Mouse (Mus musculus): ENCODE measurements at regions not wholly inside any gene's neighbourhood (a gene's known extent, or its start where the extent isn't known, plus 50 kb on each side); places are given as distances from the start of the nearest gene placed in this dataset.

- TF ChIP-seq CTCF (IDR thresholded peaks at IDR 0.05; ENCODE audit: control insufficient read depth, insufficient read depth, low read length): no peak
- no peak for TF ChIP-seq POLR2A (IDR thresholded peaks at IDR 0.05; ENCODE audit: borderline replicate concordance, control insufficient read depth, low read depth, low read length)
These were observed 370.8 kb upstream of the Ubash3b start for GRCm38 (mm10) chr9:41532290-41532689.
